Mouse (Mus musculus) lung, embryonic 16.5 days (tissue): Measurements from ENCODE around the gene Jpt1. TPM values are rescaled to one million over a fixed set of nuclear protein-coding genes. Genes with fewer than 3 reads are reported as not detected.

ENCODE experiments used
- ATAC-seq: fragments of 200-750 bp; cut with Nextera tagmentation; 2 replicates; pipeline ENCODE4 v1.8.0; 2017; ENCODE audit warnings: low read depth, mild to moderate bottlenecking, moderate library complexity
- H3K27ac ChIP-seq: fragments of 300-500 bp; sonication (generic); 2 replicates; pipeline ENCODE4 v1.5.1; 2014; ENCODE audit warnings: mild to moderate bottlenecking, control low read depth, low read length
- H3K27me3 ChIP-seq: fragments of 300-500 bp; sonication (generic); 2 replicates; pipeline ENCODE4 v1.6.1; 2014; ENCODE audit warnings: low read depth, low read length, mixed read lengths; ENCODE audit not compliant: control insufficient read depth, insufficient read depth
- H3K36me3 ChIP-seq: fragments of 300-500 bp; sonication (generic); 2 replicates; pipeline ENCODE4 v1.6.1; 2014; ENCODE audit warnings: low read length; ENCODE audit not compliant: control insufficient read depth, insufficient read depth
- H3K4me1 ChIP-seq: fragments of 300-500 bp; sonication (generic); replicated peaks from 2 replicates; pipeline ENCODE4 v1.6.1; 2014; ENCODE audit warnings: low read length, mixed read lengths; ENCODE audit not compliant: control insufficient read depth, insufficient read depth
- H3K4me2 ChIP-seq: fragments of 300-500 bp; sonication (generic); 2 replicates; pipeline ENCODE4 v1.6.1; 2014; ENCODE audit warnings: low read depth, low read length, control low read depth
- H3K4me3 ChIP-seq: fragments of 300-500 bp; sonication (generic); 2 replicates; pipeline ENCODE4 v1.5.1; 2014; ENCODE audit warnings: mild to moderate bottlenecking, low read length, control low read depth
- H3K9ac ChIP-seq: fragments of 300-500 bp; sonication (generic); 2 replicates; pipeline ENCODE4 v1.6.1; 2014; ENCODE audit warnings: low read length, control low read depth
- H3K9me3 ChIP-seq: fragments of 300-500 bp; sonication (generic); 2 replicates; pipeline ENCODE4 v1.6.1; 2016; ENCODE audit warnings: low read length; ENCODE audit not compliant: control insufficient read depth
- WGBS: fragments of 180-500 bp; shearing (Covaris S2); extraction: QIAGEN DNeasy Blood & Tissue Kit; methylation state at CpG from one replicate; pipeline ENCODE4 v1.1.7; 2014; 5-methylcytosine and 5-hydroxymethylcytosine counted together
- polyA plus RNA-seq: library from polyadenylated mRNA; unstranded; fragments of >200 nt; fragmentation: Nextera tagmentation; extraction: Ambion mirVana; gene quantifications from 2 replicates; pipeline ENCODE4 v1.2.1, GENCODE M21; 2015

The Jpt1 gene
- 460 and 462 TPM in 2 replicates for polyA plus RNA-seq

GRCm38 (mm10) chr11:115514238-115514663, at the start of gene Jpt1:
Gene Jpt1 (minus strand): TSS chr11:115514387.
- Histone ChIP-seq H3K4me1 (peaks cover 39% of the 10 kb centered on the region), H3K36me3 (no peaks in the 10 kb centered on the region), H3K9ac (peak within 1 kb of the TSS; percentile 98), H3K27ac (peak within 1 kb of the TSS; percentile 90), H3K9me3 (no peaks in the 10 kb centered on the region), H3K4me3 (peak within 1 kb of the TSS; percentile 100), H3K4me2 (peak within 1 kb of the TSS; percentile 81), H3K27me3 (no peaks in the 10 kb centered on the region)
- whole genome bisulfite sequencing = under 1% methylated on average over 24 of the region's 24 CpGs
- ATAC-seq = peak; percentile 98

DNA sequence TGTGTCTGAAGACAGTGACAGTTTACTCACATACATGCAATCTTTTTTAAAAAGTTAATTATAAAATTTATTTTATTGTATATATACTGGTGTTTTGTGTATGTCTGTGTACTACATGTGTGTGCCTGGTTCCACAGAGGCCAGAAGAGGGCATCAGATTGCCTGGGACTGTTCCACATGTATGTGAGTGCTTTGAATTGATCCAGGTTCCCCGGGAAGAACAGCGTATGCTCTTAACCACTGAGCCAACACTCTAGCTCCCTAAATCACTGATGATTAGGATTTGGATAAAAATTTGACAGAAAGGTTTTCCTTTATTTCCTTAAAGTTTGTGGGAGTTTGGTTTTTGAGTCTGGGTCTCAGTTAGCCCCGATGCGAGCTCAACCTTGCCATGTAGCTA, 49.2 kb upstream of the Jpt1 start:
- 34% methylated on average over 4 of the region's 4 CpGs for WGBS
- no peaks in the 10 kb centered on the region for H3K9me3 ChIP-seq
- peak overlapping the region; percentile 79 for H3K4me2 ChIP-seq
- H3K27ac ChIP-seq = peak overlapping the region; percentile 84
- peaks cover 11% of the 10 kb centered on the region for H3K4me1 ChIP-seq
- peak overlapping the region; percentile 87 for H3K4me3 ChIP-seq
- H3K36me3 ChIP-seq = peaks cover 6% of the 10 kb centered on the region
- H3K9ac ChIP-seq = peak overlapping the region; percentile 87
- H3K27me3 ChIP-seq = no peaks in the 10 kb centered on the region
- peak; percentile 35; the same call in 1 of the 2 replicates for ATAC-seq

DNA sequence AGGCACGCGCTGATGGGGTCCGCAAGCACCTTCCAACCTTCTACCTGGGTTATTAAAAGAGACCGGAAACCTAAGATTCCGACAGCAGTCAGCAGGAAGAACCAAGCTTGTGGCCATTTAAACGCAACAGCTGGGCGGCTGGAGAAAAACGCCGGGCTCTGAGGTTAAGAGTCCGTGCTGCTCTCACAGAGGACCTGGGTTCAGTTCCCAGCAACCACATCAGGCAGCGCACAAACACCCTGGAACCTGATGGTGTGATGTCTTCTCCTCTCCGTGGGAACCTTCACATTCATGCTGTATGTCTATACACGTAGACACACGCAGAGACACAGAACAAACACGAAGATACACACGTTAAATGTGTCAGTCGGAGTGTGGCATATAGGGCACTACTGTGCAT, 41.5 kb upstream of the Jpt1 start:
- Histone ChIP-seq H3K4me2 (no peak overlapping the region), H3K36me3 (no peaks in the 10 kb centered on the region), H3K9me3 (no peaks in the 10 kb centered on the region), H3K9ac (no peak overlapping the region), H3K4me1 (no peaks in the 10 kb centered on the region), H3K27ac (no peak overlapping the region), H3K27me3 (no peaks in the 10 kb centered on the region), H3K4me3 (no peak overlapping the region)
- 70% methylated on average over 17 of the region's 17 CpGs for whole genome bisulfite sequencing
- no peak for ATAC-seq

- H3K36me3 ChIP-seq = no peaks in the 10 kb centered on the region
- no peaks in the 10 kb centered on the region for H3K9me3 ChIP-seq
- H3K4me1 ChIP-seq = no peaks in the 10 kb centered on the region
- no peak for ATAC-seq
- no peaks in the 10 kb centered on the region for H3K27me3 ChIP-seq
- no peak overlapping the region for H3K4me3 ChIP-seq
- no peak overlapping the region for H3K9ac ChIP-seq
- 58% methylated on average over 4 of the region's 4 CpGs for WGBS
- no peak overlapping the region for H3K27ac ChIP-seq
- no peak overlapping the region for H3K4me2 ChIP-seq
These were observed 38.6 kb upstream of the Jpt1 start for GRCm38 (mm10) chr11:115552783-115553182.

DNA sequence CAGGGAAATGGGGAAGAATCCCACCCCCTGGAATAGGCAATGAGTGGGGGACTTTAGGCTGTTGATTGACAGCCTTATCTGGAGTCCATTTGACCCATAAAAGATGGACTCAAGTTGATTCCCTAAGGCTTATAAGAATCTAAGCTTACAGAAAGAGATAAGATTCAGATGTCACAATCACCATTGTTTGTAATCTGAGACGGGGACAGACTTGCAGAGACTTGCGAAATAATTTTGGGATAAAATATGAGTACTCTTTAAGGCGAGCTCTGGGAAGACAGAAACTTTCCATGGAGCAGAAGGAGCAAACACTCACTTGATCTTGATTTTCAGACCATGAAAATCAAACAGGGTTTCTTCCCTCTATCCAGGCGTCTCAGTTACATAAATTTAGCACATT, 29.4 kb upstream of the Jpt1 start:
- Histone ChIP-seq H3K27ac (no peak overlapping the region), H3K36me3 (no peaks in the 10 kb centered on the region), H3K27me3 (no peaks in the 10 kb centered on the region), H3K4me3 (no peak overlapping the region), H3K9me3 (no peaks in the 10 kb centered on the region), H3K4me2 (no peak overlapping the region), H3K4me1 (no peaks in the 10 kb centered on the region), H3K9ac (no peak overlapping the region)
- WGBS = 33% methylated on average over 4 of the region's 4 CpGs
- peak; percentile 56; the same call in 1 of the 2 replicates for ATAC-seq

DNA sequence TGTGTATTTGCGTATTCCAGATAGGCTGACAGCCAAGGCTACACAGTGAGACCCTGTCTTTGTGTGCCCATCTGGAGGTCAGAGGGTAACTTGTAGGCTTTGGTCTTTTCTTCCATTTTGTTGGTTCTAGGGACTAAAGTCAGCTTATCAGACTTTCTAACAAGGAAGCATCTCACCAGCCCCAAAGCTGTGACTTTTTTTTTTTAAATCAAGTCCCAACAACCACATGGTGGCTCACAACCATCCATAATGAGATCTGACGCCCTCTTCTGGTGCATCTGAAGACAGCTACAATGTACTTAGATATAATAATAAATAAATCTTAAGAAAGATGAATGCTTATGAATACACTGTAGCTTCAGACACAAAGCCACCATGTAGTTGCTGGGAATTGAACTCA, 23.9 kb upstream of the Jpt1 start:
- H3K27me3 ChIP-seq = no peaks in the 10 kb centered on the region
- peaks cover 4% of the 10 kb centered on the region for H3K4me1 ChIP-seq
- no peaks in the 10 kb centered on the region for H3K9me3 ChIP-seq
- H3K9ac ChIP-seq = no peak overlapping the region
- no peak for ATAC-seq
- no peak overlapping the region for H3K27ac ChIP-seq
- no peak overlapping the region for H3K4me3 ChIP-seq
- 58% methylated on average over 2 of the region's 2 CpGs for WGBS
- peaks cover 7% of the 10 kb centered on the region for H3K36me3 ChIP-seq
- no peak overlapping the region for H3K4me2 ChIP-seq

DNA sequence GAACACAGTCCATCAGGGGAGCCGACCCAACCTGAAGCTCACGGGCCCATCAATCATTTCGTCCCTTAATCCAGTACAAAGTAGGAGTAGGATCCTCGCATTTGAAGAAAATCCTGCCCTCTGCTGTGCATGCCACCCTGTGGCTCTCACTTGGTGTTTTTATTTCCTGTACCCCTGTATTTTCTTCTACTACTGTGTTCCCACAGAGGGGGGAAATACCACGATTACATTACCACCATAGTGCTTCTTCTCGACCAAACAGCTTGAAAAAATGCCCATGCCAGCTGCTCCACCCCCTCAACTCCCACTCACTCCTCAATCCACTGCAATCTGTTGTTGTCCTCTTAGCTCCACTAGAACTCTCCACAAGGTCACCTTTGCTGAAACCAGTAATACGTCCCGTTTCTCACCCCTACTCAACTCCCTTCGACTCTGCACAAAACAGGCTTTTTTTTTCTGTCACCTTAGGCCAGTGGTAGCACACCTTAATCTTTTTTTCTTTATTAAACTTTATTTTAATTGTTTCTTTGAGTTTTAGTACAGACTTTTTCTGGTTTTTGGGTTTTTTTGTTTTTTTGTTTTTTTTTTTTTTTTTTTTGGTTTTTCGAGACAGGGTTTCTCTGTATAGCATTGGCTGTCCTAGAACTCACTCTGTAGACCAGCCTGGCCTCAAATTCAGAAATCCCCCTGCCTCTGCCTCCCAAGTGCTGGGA, 22.8 kb upstream of the Jpt1 start:
- no peak for ATAC-seq
- H3K36me3 ChIP-seq = peaks cover 16% of the 10 kb centered on the region
- H3K27ac ChIP-seq = peak overlapping the region; percentile 100
- H3K4me3 ChIP-seq = no peak overlapping the region
- H3K4me2 ChIP-seq = peak overlapping the region; percentile 55; the same call in 1 of the 2 replicates
- H3K9me3 ChIP-seq = no peaks in the 10 kb centered on the region
- WGBS = 78% methylated on average over 10 of the region's 10 CpGs
- H3K9ac ChIP-seq = no peak overlapping the region
- H3K27me3 ChIP-seq = no peaks in the 10 kb centered on the region
- H3K4me1 ChIP-seq = peaks cover 4% of the 10 kb centered on the region

GRCm38 (mm10) chr11:115536038-115536681, 22.0 kb upstream of the Jpt1 start, which contains the start of gene Sumo2:
Gene Sumo2 (minus strand): TSS chr11:115536276.
- Histone ChIP-seq H3K36me3 (peaks cover 19% of the 10 kb centered on the region), H3K27ac (peak within 1 kb of the TSS; percentile 100), H3K9ac (peak within 1 kb of the TSS; percentile 99), H3K9me3 (no peaks in the 10 kb centered on the region), H3K4me1 (peaks cover 4% of the 10 kb centered on the region), H3K27me3 (no peaks in the 10 kb centered on the region), H3K4me3 (peak within 1 kb of the TSS; percentile 97), H3K4me2 (peak within 1 kb of the TSS; percentile 67)
- peak; percentile 92 for ATAC-seq
- WGBS = under 1% methylated on average over 62 of the region's 70 CpGs

- peak overlapping the region; percentile 67 for H3K4me2 ChIP-seq
- peaks cover 4% of the 10 kb centered on the region for H3K4me1 ChIP-seq
- H3K9ac ChIP-seq = peak overlapping the region; percentile 99
- peaks cover 21% of the 10 kb centered on the region for H3K36me3 ChIP-seq
- peak; percentile 81 for ATAC-seq
- no peaks in the 10 kb centered on the region for H3K9me3 ChIP-seq
- H3K27ac ChIP-seq = peak overlapping the region; percentile 100
- H3K4me3 ChIP-seq = peak overlapping the region; percentile 97
- H3K27me3 ChIP-seq = no peaks in the 10 kb centered on the region
- 0% methylated on average over 44 of the region's 84 CpGs for WGBS
These were observed 21.3 kb upstream of the Jpt1 start for GRCm38 (mm10) chr11:115535401-115536037.
